Mouse (Mus musculus): ENCODE measurements around the gene Ap5s1.
"Not testable (repeated sequence)": the region's sequence is repeated elsewhere in the genome, so short reads cannot be mapped to it uniquely, and the experiment has no call there.

Gene Ap5s1

GRCm38 (mm10) chr2:131223569-131223968, 16.7 kb downstream of the Ap5s1 start:
- no peak for DNase-seq

GRCm38 (mm10) chr2:131225178-131225577, 18.3 kb downstream of the Ap5s1 start:
- peak; percentile 58 for DNase-seq

- DNase-seq, result not testable (repeated sequence)
Measured at GRCm38 (mm10) chr2:131226669-131227068, 19.8 kb downstream of the Ap5s1 start.

- no peak for DNase-seq
Measured at GRCm38 (mm10) chr2:131227243-131227642, 20.4 kb downstream of the Ap5s1 start.

- DNase-seq, result no peak
Measured at GRCm38 (mm10) chr2:131232558-131232957, 25.7 kb downstream of the Ap5s1 start.

GRCm38 (mm10) chr2:131233307-131234126, 26.6 kb downstream of the Ap5s1 start, which contains the start of gene Mavs:
TSS of gene Mavs (plus strand) at chr2:131234063.
- DNase-seq, result peak; percentile 96

- no peak for DNase-seq
Measured at GRCm38 (mm10) chr2:131234127-131234650, 27.3 kb downstream of the Ap5s1 start.

- peak; percentile 45 for DNase-seq
Measured at GRCm38 (mm10) chr2:131234970-131235635, 28.2 kb downstream of the Ap5s1 start.

- no peak for DNase-seq
Measured at GRCm38 (mm10) chr2:131242180-131242579, 35.3 kb downstream of the Ap5s1 start.

GRCm38 (mm10) chr2:131242929-131243328, 36.1 kb downstream of the Ap5s1 start:
- no peak for DNase-seq

GRCm38 (mm10) chr2:131253681-131254328, 46.9 kb downstream of the Ap5s1 start:
- DNase-seq, result peak; percentile 80

GRCm38 (mm10) chr2:131254329-131254713, 47.4 kb downstream of the Ap5s1 start:
- no peak for DNase-seq

GRCm38 (mm10) chr2:131255738-131256137, 48.9 kb downstream of the Ap5s1 start:
- no peak for DNase-seq

GRCm38 (mm10) chr2:131258693-131259092, 51.8 kb downstream of the Ap5s1 start:
- DNase-seq, result no peak

GRCm38 (mm10) chr2:131260544-131261307, 53.8 kb downstream of the Ap5s1 start:
- no peak for DNase-seq

- no peak for DNase-seq
Measured at GRCm38 (mm10) chr2:131261481-131262212, 54.8 kb downstream of the Ap5s1 start.

GRCm38 (mm10) chr2:131262213-131262672, 55.4 kb downstream of the Ap5s1 start, which contains the start of gene Pank2:
TSS of gene Pank2 (plus strand) at chr2:131262495.
- DNase-seq, result peak; percentile 97

Data from kidney, adult 18-20 months (tissue).